Mouse (Mus musculus): ENCODE measurements at regions not wholly inside any gene's neighbourhood (a gene's known extent, or its start where the extent isn't known, plus 50 kb on each side); places are given as distances from the start of the nearest gene placed in this dataset.

- 70% methylated on average over 4 of the region's 4 CpGs for WGBS
- H3K9me3 ChIP-seq (ENCODE audit: control insufficient read depth, low read length): no peaks in the 10 kb centered on the region
- H3K9ac ChIP-seq (replicated peaks; ENCODE audit: low read length): no peak overlapping the region
- H3K4me2 ChIP-seq (ENCODE audit: low read length): no peak overlapping the region
- DNase-seq: no peak
- no peaks in the 10 kb centered on the region for H3K27me3 ChIP-seq (ENCODE audit: control insufficient read depth, insufficient read depth, low read length)
- no peak overlapping the region for H3K4me3 ChIP-seq (replicated peaks; ENCODE audit: low read depth, low read length)
- no peak for ATAC-seq (ENCODE audit: low FRiP score, low TSS enrichment)
- no peak overlapping the region for H3K27ac ChIP-seq (replicated peaks; ENCODE audit: low read depth, low read length)
- no peaks in the 10 kb centered on the region for H3K36me3 ChIP-seq (ENCODE audit: control insufficient read depth, insufficient read depth, low read length)
- no peaks in the 10 kb centered on the region; the same call in 1 of the 2 replicates for H3K4me1 ChIP-seq (ENCODE audit: control insufficient read depth, insufficient read depth, low read length)
These were observed 77.0 kb upstream of the Ajap1 start for GRCm38 (mm10) chr4:153559568-153559967.

GRCm38 (mm10) chr4:153560193-153560592 is 77.6 kb upstream of the Ajap1 start:
- Histone ChIP-seq H3K4me2 (ENCODE audit: low read length) (no peak overlapping the region), H3K9me3 (ENCODE audit: control insufficient read depth, low read length) (no peaks in the 10 kb centered on the region), H3K4me1 (ENCODE audit: control insufficient read depth, insufficient read depth, low read length) (no peaks in the 10 kb centered on the region; the same call in 1 of the 2 replicates), H3K27me3 (ENCODE audit: control insufficient read depth, insufficient read depth, low read length) (no peaks in the 10 kb centered on the region), H3K27ac (replicated peaks; ENCODE audit: low read depth, low read length) (no peak overlapping the region), H3K9ac (replicated peaks; ENCODE audit: low read length) (no peak overlapping the region), H3K4me3 (replicated peaks; ENCODE audit: low read depth, low read length) (no peak overlapping the region), H3K36me3 (ENCODE audit: control insufficient read depth, insufficient read depth, low read length) (no peaks in the 10 kb centered on the region)
- ATAC-seq (ENCODE audit: low FRiP score, low TSS enrichment) (no peak), DNase-seq (peak; percentile 38)
- 59% methylated on average over 11 of the region's 11 CpGs for WGBS

GRCm38 (mm10) chr4:153560956-153561355 is 78.3 kb upstream of the Ajap1 start:
- DNase-seq (no peak), ATAC-seq (ENCODE audit: low FRiP score, low TSS enrichment) (no peak)
- Histone ChIP-seq H3K9me3 (ENCODE audit: control insufficient read depth, low read length) (no peaks in the 10 kb centered on the region), H3K27ac (replicated peaks; ENCODE audit: low read depth, low read length) (no peak overlapping the region), H3K9ac (replicated peaks; ENCODE audit: low read length) (no peak overlapping the region), H3K4me3 (replicated peaks; ENCODE audit: low read depth, low read length) (no peak overlapping the region), H3K4me2 (ENCODE audit: low read length) (no peak overlapping the region), H3K4me1 (ENCODE audit: control insufficient read depth, insufficient read depth, low read length) (no peaks in the 10 kb centered on the region; the same call in 1 of the 2 replicates), H3K36me3 (ENCODE audit: control insufficient read depth, insufficient read depth, low read length) (no peaks in the 10 kb centered on the region), H3K27me3 (ENCODE audit: control insufficient read depth, insufficient read depth, low read length) (no peaks in the 10 kb centered on the region)
- 52% methylated on average over 6 of the region's 6 CpGs for WGBS

- 90% methylated on average over 3 of the region's 3 CpGs for WGBS
- no peak overlapping the region for H3K9ac ChIP-seq (replicated peaks; ENCODE audit: low read length)
- H3K4me1 ChIP-seq (ENCODE audit: control insufficient read depth, insufficient read depth, low read length): no peaks in the 10 kb centered on the region; the same call in 1 of the 2 replicates
- no peak overlapping the region for H3K4me2 ChIP-seq (ENCODE audit: low read length)
- no peaks in the 10 kb centered on the region for H3K27me3 ChIP-seq (ENCODE audit: control insufficient read depth, insufficient read depth, low read length)
- no peak overlapping the region for H3K4me3 ChIP-seq (replicated peaks; ENCODE audit: low read depth, low read length)
- no peak overlapping the region for H3K27ac ChIP-seq (replicated peaks; ENCODE audit: low read depth, low read length)
- no peaks in the 10 kb centered on the region for H3K36me3 ChIP-seq (ENCODE audit: control insufficient read depth, insufficient read depth, low read length)
- DNase-seq (no peak), ATAC-seq (ENCODE audit: low FRiP score, low TSS enrichment) (no peak)
- H3K9me3 ChIP-seq (ENCODE audit: control insufficient read depth, low read length): no peaks in the 10 kb centered on the region
These were observed 79.4 kb upstream of the Ajap1 start for GRCm38 (mm10) chr4:153561991-153562390.

GRCm38 (mm10) chr4:153567329-153567973 is 84.8 kb upstream of the Ajap1 start:
- no peaks in the 10 kb centered on the region for H3K9me3 ChIP-seq (ENCODE audit: control insufficient read depth, low read length)
- H3K27me3 ChIP-seq (ENCODE audit: control insufficient read depth, insufficient read depth, low read length): no peaks in the 10 kb centered on the region
- no peaks in the 10 kb centered on the region for H3K4me1 ChIP-seq (ENCODE audit: control insufficient read depth, insufficient read depth, low read length)
- H3K36me3 ChIP-seq (ENCODE audit: control insufficient read depth, insufficient read depth, low read length): no peaks in the 10 kb centered on the region
- no peak overlapping the region for H3K9ac ChIP-seq (replicated peaks; ENCODE audit: low read length)
- ATAC-seq (ENCODE audit: low FRiP score, low TSS enrichment) (no peak), DNase-seq (no peak)
- H3K27ac ChIP-seq (replicated peaks; ENCODE audit: low read depth, low read length): no peak overlapping the region
- no peak overlapping the region for H3K4me2 ChIP-seq (ENCODE audit: low read length)
- 5% methylated on average over 2 of the region's 2 CpGs for WGBS
- H3K4me3 ChIP-seq (replicated peaks; ENCODE audit: low read depth, low read length): no peak overlapping the region

- no peak for DNase-seq
- no peak for ATAC-seq (ENCODE audit: low FRiP score, low TSS enrichment)
- no peak overlapping the region for H3K9ac ChIP-seq (replicated peaks; ENCODE audit: low read length)
These were observed 90.7 kb upstream of the Ajap1 start for GRCm38 (mm10) chr4:153573180-153573769.

GRCm38 (mm10) chr4:153593291-153593690 is 110.7 kb upstream of the Ajap1 start:
- Histone ChIP-seq H3K27ac (replicated peaks; ENCODE audit: low read depth, low read length) (no peak overlapping the region), H3K9ac (replicated peaks; ENCODE audit: low read length) (no peak overlapping the region), H3K4me3 (replicated peaks; ENCODE audit: low read depth, low read length) (no peak overlapping the region), H3K4me1 (ENCODE audit: control insufficient read depth, insufficient read depth, low read length) (no peaks in the 10 kb centered on the region), H3K9me3 (ENCODE audit: control insufficient read depth, low read length) (no peaks in the 10 kb centered on the region), H3K4me2 (ENCODE audit: low read length) (no peak overlapping the region), H3K36me3 (ENCODE audit: control insufficient read depth, insufficient read depth, low read length) (no peaks in the 10 kb centered on the region), H3K27me3 (ENCODE audit: control insufficient read depth, insufficient read depth, low read length) (no peaks in the 10 kb centered on the region)
- WGBS: 86% methylated on average over 11 of the region's 11 CpGs
- DNase-seq: no peak
- ATAC-seq (ENCODE audit: low FRiP score, low TSS enrichment): no peak

More at GRCm38 (mm10) chr4:153573180-153573769, 90.7 kb upstream of the Ajap1 start:
- WGBS: 65% methylated on average over 9 of the region's 9 CpGs
- Histone ChIP-seq H3K4me1 (ENCODE audit: control insufficient read depth, insufficient read depth, low read length) (no peaks in the 10 kb centered on the region), H3K36me3 (ENCODE audit: control insufficient read depth, insufficient read depth, low read length) (no peaks in the 10 kb centered on the region), H3K27me3 (ENCODE audit: control insufficient read depth, insufficient read depth, low read length) (no peaks in the 10 kb centered on the region), H3K27ac (replicated peaks; ENCODE audit: low read depth, low read length) (no peak overlapping the region), H3K4me2 (ENCODE audit: low read length) (no peak overlapping the region), H3K4me3 (replicated peaks; ENCODE audit: low read depth, low read length) (no peak overlapping the region), H3K9me3 (ENCODE audit: control insufficient read depth, low read length) (no peaks in the 10 kb centered on the region)

- H3K4me3 ChIP-seq (replicated peaks; ENCODE audit: low read depth, low read length): no peak overlapping the region
- no peak overlapping the region for H3K4me2 ChIP-seq (ENCODE audit: low read length)
- ATAC-seq (ENCODE audit: low FRiP score, low TSS enrichment) (no peak), DNase-seq (peak; percentile 78)
- H3K9me3 ChIP-seq (ENCODE audit: control insufficient read depth, low read length): no peaks in the 10 kb centered on the region
- H3K36me3 ChIP-seq (ENCODE audit: control insufficient read depth, insufficient read depth, low read length): no peaks in the 10 kb centered on the region
- peaks cover 11% of the 10 kb centered on the region for H3K4me1 ChIP-seq (ENCODE audit: control insufficient read depth, insufficient read depth, low read length)
- 28% methylated on average over 11 of the region's 11 CpGs for WGBS
- no peaks in the 10 kb centered on the region for H3K27me3 ChIP-seq (ENCODE audit: control insufficient read depth, insufficient read depth, low read length)
- no peak overlapping the region for H3K27ac ChIP-seq (replicated peaks; ENCODE audit: low read depth, low read length)
- H3K9ac ChIP-seq (replicated peaks; ENCODE audit: low read length): no peak overlapping the region
These were observed 117.3 kb upstream of the Ajap1 start for GRCm38 (mm10) chr4:153599794-153600370.

GRCm38 (mm10) chr4:153602496-153602895 is 119.9 kb upstream of the Ajap1 start:
- Histone ChIP-seq H3K4me3 (replicated peaks; ENCODE audit: low read depth, low read length) (no peak overlapping the region), H3K9me3 (ENCODE audit: control insufficient read depth, low read length) (no peaks in the 10 kb centered on the region), H3K4me1 (ENCODE audit: control insufficient read depth, insufficient read depth, low read length) (peaks cover 11% of the 10 kb centered on the region), H3K9ac (replicated peaks; ENCODE audit: low read length) (no peak overlapping the region), H3K4me2 (ENCODE audit: low read length) (no peak overlapping the region), H3K36me3 (ENCODE audit: control insufficient read depth, insufficient read depth, low read length) (no peaks in the 10 kb centered on the region), H3K27me3 (ENCODE audit: control insufficient read depth, insufficient read depth, low read length) (no peaks in the 10 kb centered on the region), H3K27ac (replicated peaks; ENCODE audit: low read depth, low read length) (no peak overlapping the region)
- 91% methylated on average over 4 of the region's 4 CpGs for WGBS
- ATAC-seq (ENCODE audit: low FRiP score, low TSS enrichment) (no peak), DNase-seq (no peak)
